Mouse (Mus musculus): ENCODE measurements at regions not wholly inside any gene's neighbourhood (a gene's known extent, or its start where the extent isn't known, plus 50 kb on each side); places are given as distances from the start of the nearest gene placed in this dataset.

DNA sequence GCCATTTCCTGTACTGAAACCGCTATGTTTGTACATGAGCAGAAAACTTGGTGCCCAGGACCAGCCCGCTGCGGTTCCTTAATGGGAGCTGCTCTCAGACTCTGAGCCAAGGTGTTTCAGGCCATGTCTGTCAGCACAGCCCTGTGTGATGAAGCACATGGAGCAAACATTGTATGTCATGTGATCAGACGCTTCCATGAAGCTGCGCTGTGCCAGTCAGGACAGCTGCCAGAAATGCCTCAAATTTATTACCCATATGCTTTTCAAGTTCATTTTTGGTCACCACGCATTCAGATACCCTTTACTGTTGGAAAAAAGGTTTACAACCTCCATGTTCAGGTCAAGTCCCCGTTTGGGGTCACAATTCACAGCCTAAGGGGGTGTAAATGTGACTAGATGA is 458.8 kb upstream of the Trpc7 start:
- Histone ChIP-seq H3K27ac (ENCODE audit: insufficient read depth, low read depth) (no peak overlapping the region), H3K4me1 (ENCODE audit: control insufficient read depth in 1 of 2, insufficient read depth in 2 of 2) (no peaks in the 10 kb centered on the region), H3K9me3 (replicated peaks; ENCODE audit: low read length) (peaks cover 83% of the 10 kb centered on the region), H3K4me2 (ENCODE audit: insufficient read depth, low read depth, poor library complexity, severe bottlenecking) (no peak overlapping the region), H3K9ac (ENCODE audit: insufficient read depth, low read depth) (no peak overlapping the region), H3K4me3 (replicated peaks in 1 of 3; ENCODE audit: low read depth in 2 of 3, low read length in 2 of 3, poor library complexity in 1 of 3) (no peak overlapping the region), H3K27me3 (replicated peaks) (no peaks in the 10 kb centered on the region), H3K36me3 (replicated peaks in 1 of 2; ENCODE audit: control insufficient read depth in 1 of 2, insufficient read depth in 1 of 2, low read length in 1 of 2) (no peaks in the 10 kb centered on the region), H3K79me2 (replicated peaks; ENCODE audit: control insufficient read depth, extremely low read depth, insufficient read depth, poor library complexity, severe bottlenecking) (no peaks in the 10 kb centered on the region)
- dilution Hi-C loops (cut with MboI; ENCODE audit: extremely low pct_ligation_motif_present, extremely low pct_unique_long_range_greater_than_20kb, low sequenced_read_pairs) (no loop called here), in situ Hi-C loops (cut with MboI; ENCODE audit: low pct_ligation_motif_present, low pct_unique_long_range_greater_than_20kb, low sequenced_read_pairs) (no loop called here)
- TF ChIP-seq JUND (conservative IDR thresholded peaks at IDR 0.05; ENCODE audit: low read depth, low read length) (no peak), MAZ (IDR thresholded peaks at IDR 0.05; ENCODE audit: low read depth, low read length) (no peak), JUN (IDR thresholded peaks at IDR 0.05; ENCODE audit: insufficient read depth, low read depth, low read length) (no peak), HCFC1 (IDR thresholded peaks at IDR 0.05; ENCODE audit: low read depth, low read length) (no peak), MYC (IDR thresholded peaks at IDR 0.05; ENCODE audit: low read depth, low read length) (no peak), KAT2A (IDR thresholded peaks at IDR 0.05; ENCODE audit: insufficient replicate concordance, low read length) (no peak), NRF1 (IDR thresholded peaks at IDR 0.05; ENCODE audit: low read depth, low read length) (no peak), GABPA (IDR thresholded peaks at IDR 0.05; ENCODE audit: insufficient replicate concordance, low read depth, low read length) (no peak), MAX (IDR thresholded peaks at IDR 0.05; ENCODE audit: low read length) (no peak), ETS1 (conservative IDR thresholded peaks at IDR 0.05; ENCODE audit: low read depth, low read length) (no peak), MEF2A (IDR thresholded peaks at IDR 0.05; ENCODE audit: borderline replicate concordance, low read depth, low read length) (no peak), POLR2A (IDR thresholded peaks at IDR 0.05; ENCODE audit: low read depth, low read length) (no peak), UBTF (IDR thresholded peaks at IDR 0.05; ENCODE audit: low read depth, low read length) (no peak), POLR2AphosphoS2 (IDR thresholded peaks at IDR 0.05; ENCODE audit: low read depth, low read length) (no peak), EP300 (IDR thresholded peaks at IDR 0.05; ENCODE audit: low read length) (no peak), RAD21 (IDR thresholded peaks at IDR 0.05; ENCODE audit: low read depth, low read length) (no peak), E2F4 (IDR thresholded peaks at IDR 0.05; ENCODE audit: insufficient replicate concordance, low read depth, low read length) (no peak), USF1 (IDR thresholded peaks at IDR 0.05; ENCODE audit: low read depth, low read length) (no peak), ELF1 (IDR thresholded peaks at IDR 0.05; ENCODE audit: low read depth, low read length) (no peak), RCOR1 (conservative IDR thresholded peaks at IDR 0.05; ENCODE audit: low read depth, low read length) (no peak)
- no peak for DNase-seq (ENCODE audit: extremely low read depth)

GRCm38 (mm10) chr13:57353976-57354375 is 458.2 kb upstream of the Trpc7 start:
- Histone ChIP-seq H3K27me3 (replicated peaks) (no peaks in the 10 kb centered on the region), H3K79me2 (replicated peaks; ENCODE audit: control insufficient read depth, extremely low read depth, insufficient read depth, poor library complexity, severe bottlenecking) (no peaks in the 10 kb centered on the region), H3K27ac (ENCODE audit: insufficient read depth, low read depth) (no peak overlapping the region), H3K9ac (ENCODE audit: insufficient read depth, low read depth) (no peak overlapping the region), H3K9me3 (replicated peaks; ENCODE audit: low read length) (peaks cover 85% of the 10 kb centered on the region), H3K36me3 (replicated peaks in 1 of 2; ENCODE audit: control insufficient read depth in 1 of 2, insufficient read depth in 1 of 2, low read length in 1 of 2) (no peaks in the 10 kb centered on the region), H3K4me1 (ENCODE audit: control insufficient read depth in 1 of 2, insufficient read depth in 2 of 2) (no peaks in the 10 kb centered on the region), H3K4me3 (replicated peaks in 1 of 3; ENCODE audit: low read depth in 2 of 3, low read length in 2 of 3, poor library complexity in 1 of 3) (no peak overlapping the region), H3K4me2 (ENCODE audit: insufficient read depth, low read depth, poor library complexity, severe bottlenecking) (no peak overlapping the region)
- no peak for DNase-seq (ENCODE audit: extremely low read depth)
- in situ Hi-C loops (cut with MboI; ENCODE audit: low pct_ligation_motif_present, low pct_unique_long_range_greater_than_20kb, low sequenced_read_pairs) (no loop called here), dilution Hi-C loops (cut with MboI; ENCODE audit: extremely low pct_ligation_motif_present, extremely low pct_unique_long_range_greater_than_20kb, low sequenced_read_pairs) (no loop called here)
- TF ChIP-seq GABPA (IDR thresholded peaks at IDR 0.05; ENCODE audit: insufficient replicate concordance, low read depth, low read length) = no peak
- no peak for TF ChIP-seq PAX5 (IDR thresholded peaks at IDR 0.05; ENCODE audit: low read length)
- TF ChIP-seq MAX (IDR thresholded peaks at IDR 0.05; ENCODE audit: low read length) = no peak
- no peak for TF ChIP-seq MAFK (IDR thresholded peaks at IDR 0.05; ENCODE audit: insufficient replicate concordance, low read length)
- no peak for TF ChIP-seq HCFC1 (IDR thresholded peaks at IDR 0.05; ENCODE audit: low read depth, low read length)
- no peak for TF ChIP-seq ZNF384 (IDR thresholded peaks at IDR 0.05; ENCODE audit: low read depth, low read length)
- TF ChIP-seq ELF1 (IDR thresholded peaks at IDR 0.05; ENCODE audit: low read depth, low read length) = no peak
- TF ChIP-seq ZMIZ1 (IDR thresholded peaks at IDR 0.05; ENCODE audit: low read depth, low read length) = no peak

Measured in CH12.LX (cell line).